Mouse (Mus musculus): ENCODE results near the gene Nek1.

DNA sequence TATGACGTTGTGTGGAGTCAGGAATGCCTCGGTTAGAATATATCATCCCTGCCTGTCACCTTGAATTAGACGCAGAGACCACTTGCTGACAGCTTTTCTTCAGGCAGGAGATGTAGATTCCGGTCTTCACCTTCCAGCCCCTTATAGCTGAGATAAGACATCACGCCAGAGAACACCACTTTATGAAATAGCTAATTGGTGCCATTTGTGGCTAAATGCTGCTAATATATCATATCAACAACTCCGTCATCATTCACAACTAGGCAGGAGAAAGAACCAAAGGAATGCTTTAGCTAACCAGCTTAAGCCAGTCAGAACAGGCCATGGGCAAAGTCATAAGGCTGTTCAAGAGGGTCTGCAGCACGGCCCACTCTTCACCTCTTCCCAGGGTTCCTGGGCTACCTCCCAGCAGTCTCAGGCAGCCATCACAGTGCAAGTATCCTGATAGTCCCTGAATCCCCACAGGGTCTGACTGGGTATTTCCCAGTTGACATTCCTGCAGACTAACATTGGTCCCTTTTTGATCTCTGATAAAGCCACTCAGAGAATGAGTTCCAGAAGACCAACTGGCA lies 181.0 kb downstream of the Nek1 start:
- TF ChIP-seq POLR2A (IDR thresholded peaks at IDR 0.05; ENCODE audit: control insufficient read depth, extremely low read depth, insufficient read depth, low read length, poor library complexity): no peak
- no peak for TF ChIP-seq CTCF (IDR thresholded peaks at IDR 0.05; ENCODE audit: borderline replicate concordance, control insufficient read depth, extremely low read depth, insufficient read depth, low read length, poor library complexity)
